In the genomic region with DNA sequence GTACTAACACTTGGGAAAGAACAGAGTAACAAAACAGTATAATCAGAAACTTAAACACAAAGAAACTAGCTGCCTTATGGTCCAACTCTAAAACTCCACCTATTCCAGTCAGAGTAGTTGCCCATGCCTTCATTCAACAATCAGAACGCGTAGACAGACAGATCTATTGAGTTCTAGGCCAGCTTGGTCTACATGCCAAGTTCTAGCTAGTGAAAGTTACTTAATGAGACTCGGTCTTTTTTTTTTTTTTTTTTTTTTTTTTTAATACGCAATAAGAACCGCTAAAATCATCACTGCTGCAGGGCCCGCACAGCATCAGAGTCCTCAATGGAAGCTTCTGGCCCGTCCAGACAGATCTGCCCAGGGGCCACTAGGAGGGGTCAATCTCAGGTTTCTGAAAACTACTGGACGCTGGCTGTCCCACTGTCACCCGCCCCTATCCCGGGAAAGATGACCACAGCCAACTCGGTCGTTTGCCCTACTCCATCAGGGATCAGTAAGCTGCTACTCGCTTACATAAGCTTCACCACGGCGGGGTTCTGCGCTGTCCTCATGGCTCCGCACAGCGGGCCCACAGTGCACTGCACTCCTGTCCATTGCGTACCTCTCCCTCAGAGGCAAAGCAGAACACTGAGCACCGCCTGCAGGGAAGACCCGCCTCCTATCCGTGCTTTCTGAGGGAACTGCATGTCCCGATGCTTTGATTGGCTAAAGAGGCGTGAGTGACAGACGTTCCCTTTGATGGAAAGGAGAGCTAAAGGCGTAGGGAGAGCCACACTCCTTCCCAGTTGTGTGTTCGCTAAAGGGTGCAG, we compare ENCODE assay signal across 8 mouse cellular contexts. TPM values are rescaled to one million over a fixed set of nuclear protein-coding genes. Genes with fewer than 3 reads are reported as not detected.
DNase-seq lines count a peak whose midpoint lies in the region; ATAC-seq and TF ChIP-seq lines count a peak whose summit lies in the region.

TSS of gene Zfp788 (plus strand) at position 795 of the 812 bp plus-strand sequence.

- peak within 1 kb of the TSS; percentile 97 for H3K27ac ChIP-seq in forebrain, embryonic 12.5 days
- peak within 1 kb of the TSS; percentile 97 for H3K27ac ChIP-seq in heart, postnatal 0 days (ENCODE audit: low read depth)
- peak within 1 kb of the TSS; percentile 86 for H3K27ac ChIP-seq in liver, embryonic 16.5 days (ENCODE audit: low read length)
- H3K27ac ChIP-seq in neural tube, embryonic 13.5 days (replicated peaks) = peak within 1 kb of the TSS; percentile 97
- H3K27ac ChIP-seq in testis, adult 2 months (ENCODE audit: control insufficient read depth, insufficient read depth, low read depth, low read length) = peak within 1 kb of the TSS; percentile 60

- H3K4me2 ChIP-seq in forebrain, embryonic 12.5 days = peak within 1 kb of the TSS; percentile 64
- peak within 1 kb of the TSS; percentile 82 for H3K4me2 ChIP-seq in heart, postnatal 0 days (ENCODE audit: low read depth, low read length)
- H3K4me2 ChIP-seq in liver, embryonic 16.5 days (ENCODE audit: low read depth, low read length) = peak within 1 kb of the TSS; percentile 93
- peak within 1 kb of the TSS; percentile 74 for H3K4me2 ChIP-seq in neural tube, embryonic 13.5 days

- H3K4me1 ChIP-seq in E14TG2a.4 (replicated peaks; ENCODE audit: low read depth, low read length) = peaks cover 20% of the 10 kb centered on the region
- peaks cover 4% of the 10 kb centered on the region; the same call in 1 of the 2 replicates for H3K4me1 ChIP-seq in forebrain, embryonic 12.5 days
- H3K4me1 ChIP-seq in heart, postnatal 0 days (ENCODE audit: control insufficient read depth, insufficient read depth) = peaks cover 3% of the 10 kb centered on the region; the same call in 1 of the 2 replicates
- peaks cover 8% of the 10 kb centered on the region for H3K4me1 ChIP-seq in liver, embryonic 16.5 days (ENCODE audit: control insufficient read depth, low read depth, low read length)
- peaks cover 8% of the 10 kb centered on the region for H3K4me1 ChIP-seq in neural tube, embryonic 13.5 days (replicated peaks)
- peaks cover 2% of the 10 kb centered on the region; the same call in 1 of the 2 replicates for H3K4me1 ChIP-seq in testis, adult 2 months (ENCODE audit: control insufficient read depth, insufficient read depth, low read length)

- H3K27me3 ChIP-seq in E14TG2a.4 (ENCODE audit: insufficient read depth, low read length) = no peaks in the 10 kb centered on the region
- no peaks in the 10 kb centered on the region for H3K27me3 ChIP-seq in forebrain, embryonic 12.5 days
- H3K27me3 ChIP-seq in heart, postnatal 0 days (ENCODE audit: control insufficient read depth, insufficient read depth, low read length) = no peaks in the 10 kb centered on the region
- H3K27me3 ChIP-seq in liver, embryonic 16.5 days (ENCODE audit: control insufficient read depth, insufficient read depth, low read depth, low read length) = no peaks in the 10 kb centered on the region
- no peaks in the 10 kb centered on the region for H3K27me3 ChIP-seq in neural tube, embryonic 13.5 days
- H3K27me3 ChIP-seq in testis, adult 2 months (ENCODE audit: control insufficient read depth, insufficient read depth, low read length) = no peaks in the 10 kb centered on the region

- peak; percentile 81 for DNase-seq in c-Kit-positive CD71-positive TER-119-positive erythroid progenitor cells, embryonic 14.5 days (ENCODE audit: low spot score)
- DNase-seq in heart, postnatal 0 days (ENCODE audit: low spot score) = peak; percentile 98
- peak; percentile 89 to 95 for DNase-seq in kidney, postnatal 4 days

- ATAC-seq in forebrain, embryonic 12.5 days (ENCODE audit: low FRiP score) = peak; percentile 97
- peak; percentile 97 for ATAC-seq in heart, postnatal 0 days (ENCODE audit: insufficient read depth, low read depth)
- peak; percentile 96 for ATAC-seq in liver, embryonic 16.5 days (ENCODE audit: low read depth)
- peak; percentile 97 for ATAC-seq in neural tube, embryonic 13.5 days (ENCODE audit: low read depth)

- 1% methylated on average over 27 of the region's 27 CpGs for WGBS in forebrain, embryonic 12.5 days
- WGBS in heart, postnatal 0 days = 2% methylated on average over 27 of the region's 27 CpGs
- WGBS in liver, embryonic 16.5 days (ENCODE audit: insufficient replicate concordance) = 3% methylated on average over 27 of the region's 27 CpGs
- 3% methylated on average over 27 of the region's 27 CpGs for WGBS in neural tube, embryonic 13.5 days

- peak within 1 kb of the TSS; percentile 89 for H3K4me3 ChIP-seq in E14TG2a.4 (replicated peaks; ENCODE audit: low read length)
- peak within 1 kb of the TSS; percentile 61 for H3K4me3 ChIP-seq in forebrain, embryonic 12.5 days (replicated peaks)
- peak within 1 kb of the TSS; percentile 63 for H3K4me3 ChIP-seq in heart, postnatal 0 days (ENCODE audit: low read depth, low read length)
- H3K4me3 ChIP-seq in liver, embryonic 16.5 days (ENCODE audit: low read depth, low read length) = peak within 1 kb of the TSS; percentile 75
- H3K4me3 ChIP-seq in neural tube, embryonic 13.5 days = peak within 1 kb of the TSS; percentile 69
- peak within 1 kb of the TSS; percentile 89 for H3K4me3 ChIP-seq in testis, adult 2 months (ENCODE audit: control insufficient read depth, low read depth, low read length)

- peak within 1 kb of the TSS; percentile 65 for H3K9ac ChIP-seq in forebrain, embryonic 12.5 days
- peak within 1 kb of the TSS; percentile 61 for H3K9ac ChIP-seq in heart, postnatal 0 days (replicated peaks; ENCODE audit: low read depth, low read length)
- H3K9ac ChIP-seq in liver, embryonic 16.5 days (ENCODE audit: low read depth, low read length) = peak within 1 kb of the TSS; percentile 71
- H3K9ac ChIP-seq in neural tube, embryonic 13.5 days = peak within 1 kb of the TSS; percentile 86

- peak; percentile 32 for TF ChIP-seq CTCF in E14TG2a.4 (conservative IDR thresholded peaks at IDR 0.05; ENCODE audit: low read length)
- peak; percentile 70 for TF ChIP-seq CTCF in heart, postnatal 0 days (IDR thresholded peaks at IDR 0.05; ENCODE audit: low read depth)
- peak; percentile 22; the same call in 1 of the 2 replicates for TF ChIP-seq CTCF in testis, adult 2 months (IDR thresholded peaks at IDR 0.05; ENCODE audit: control insufficient read depth, insufficient read depth, insufficient replicate concordance, low read depth, low read length)

- peak; percentile 71 for TF ChIP-seq POLR2A in testis, adult 2 months (IDR thresholded peaks at IDR 0.05; ENCODE audit: control insufficient read depth, low read depth, low read length)

- 0 out of 2 replicates have a peak, but pooled peaks cover 2% of the 10 kb centered on the region for H3K9me3 ChIP-seq in E14TG2a.4 (ENCODE audit: low read length)
- H3K9me3 ChIP-seq in forebrain, embryonic 12.5 days = 0 out of 2 replicates have a peak, but pooled peaks cover 10% of the 10 kb centered on the region
- H3K9me3 ChIP-seq in heart, postnatal 0 days (replicated peaks; ENCODE audit: control insufficient read depth, low read length) = 0 out of 2 replicates have a peak, but pooled peaks cover 5% of the 10 kb centered on the region
- no peaks in the 10 kb centered on the region for H3K9me3 ChIP-seq in liver, embryonic 16.5 days (replicated peaks; ENCODE audit: control insufficient read depth, low read length)
- peaks cover 20% of the 10 kb centered on the region for H3K9me3 ChIP-seq in neural tube, embryonic 13.5 days

- TF ChIP-seq EP300 in heart, postnatal 0 days (IDR thresholded peaks at IDR 0.05; ENCODE audit: low read depth) = no peak

- peaks cover 41% of the 10 kb centered on the region for H3K36me3 ChIP-seq in E14TG2a.4 (ENCODE audit: insufficient read depth, low read length)
- H3K36me3 ChIP-seq in forebrain, embryonic 12.5 days (replicated peaks) = peaks cover 29% of the 10 kb centered on the region
- peaks cover 17% of the 10 kb centered on the region for H3K36me3 ChIP-seq in heart, postnatal 0 days (replicated peaks; ENCODE audit: control insufficient read depth, insufficient read depth, low read length)
- peaks cover 5% of the 10 kb centered on the region for H3K36me3 ChIP-seq in liver, embryonic 16.5 days (ENCODE audit: control insufficient read depth, insufficient read depth)
- peaks cover 39% of the 10 kb centered on the region for H3K36me3 ChIP-seq in neural tube, embryonic 13.5 days
- no peaks in the 10 kb centered on the region for H3K36me3 ChIP-seq in testis, adult 2 months (ENCODE audit: control insufficient read depth, insufficient read depth, low read length)

RNA-seq across cellular contexts. Expression of gene Zfp788, which starts in this region (rescaled TPM):
- 16.4 and 19.0 TPM in 2 replicates for polyA plus RNA-seq in forebrain, embryonic 12.5 days (2016; fragmentation: Nextera tagmentation; extraction: Ambion mirVana)
- total RNA-seq in heart, postnatal 0 days (2014; rRNA removed; ENCODE audit: low replicate concordance) = 4.5 and 13.3 TPM in 2 replicates
- 5.0 and 5.1 TPM in 2 replicates for polyA plus RNA-seq in heart, postnatal 0 days (2015; fragmentation: Nextera tagmentation; extraction: Ambion mirVana)
- 1.9 and 2.1 TPM in 2 replicates for polyA plus RNA-seq in liver, embryonic 16.5 days (2015; fragmentation: Nextera tagmentation; extraction: Ambion mirVana)
- polyA plus RNA-seq in neural tube, embryonic 13.5 days (2015; fragmentation: Nextera tagmentation; extraction: Ambion mirVana) = 24.8 and 31.2 TPM in 2 replicates
- 1.9 and 2.1 TPM in 2 replicates for polyA plus RNA-seq in testis, adult 2 months (2012; rRNA removed)

Comparison
In these comparisons a context has a peak if more than half of its experiments do, and no peak if none do; other contexts are left out.
1. Peak in every context shown above with its lines: DNase-seq, ATAC-seq, H3K4me3 ChIP-seq and H3K27ac ChIP-seq.